Mouse (Mus musculus) embryonic facial prominence, embryonic 12.5 days (tissue): ENCODE results near the gene Fam110c. TPM values are rescaled to one million over a fixed set of nuclear protein-coding genes. Genes with fewer than 3 reads are reported as not detected.

ENCODE experiments used
- ATAC-seq: fragments of 200-750 bp; cut with Nextera tagmentation; 2 replicates; pipeline ENCODE4 v1.8.0; 2017; ENCODE audit not compliant: insufficient number of reproducible peaks, insufficient read depth, low FRiP score, low TSS enrichment
- H3K27ac ChIP-seq: fragments of 300-500 bp; sonication (generic); 2 replicates; pipeline ENCODE4 v1.5.1; 2016; ENCODE audit warnings: mild to moderate bottlenecking
- H3K27me3 ChIP-seq: fragments of 300-500 bp; sonication (generic); 2 replicates; pipeline ENCODE4 v1.6.1; 2016; ENCODE audit warnings: mild to moderate bottlenecking, moderate library complexity
- H3K36me3 ChIP-seq: fragments of 300-500 bp; sonication (generic); 2 replicates; pipeline ENCODE4 v1.6.1; 2016; ENCODE audit warnings: mild to moderate bottlenecking
- H3K4me1 ChIP-seq: fragments of 300-500 bp; sonication (generic); 2 replicates; pipeline ENCODE4 v1.6.1; 2016
- H3K4me2 ChIP-seq: fragments of 300-500 bp; sonication (generic); replicated peaks from 2 replicates; pipeline ENCODE4 v1.6.1; 2016; ENCODE audit warnings: mild to moderate bottlenecking, moderate library complexity
- H3K4me3 ChIP-seq: fragments of 300-500 bp; sonication (generic); 2 replicates; pipeline ENCODE4 v1.5.1; 2016; ENCODE audit warnings: mild to moderate bottlenecking
- H3K9ac ChIP-seq: fragments of 300-500 bp; sonication (generic); 2 replicates; pipeline ENCODE4 v1.6.1; 2016; ENCODE audit warnings: mild to moderate bottlenecking, moderate library complexity
- H3K9me3 ChIP-seq: fragments of 300-500 bp; sonication (generic); 2 replicates; pipeline ENCODE4 v1.6.1; 2016; ENCODE audit warnings: mild to moderate bottlenecking, moderate library complexity
- WGBS: fragments of 180-500 bp; shearing (Covaris S2); methylation state at CpG from one replicate; pipeline ENCODE4 v1.1.7; 2016; 5-methylcytosine and 5-hydroxymethylcytosine counted together
- polyA plus RNA-seq: library from polyadenylated mRNA; unstranded; fragments of >200 nt; fragmentation: Nextera tagmentation; extraction: Ambion mirVana; gene quantifications from 2 replicates; pipeline ENCODE4 v1.2.1, GENCODE M21; 2016

Gene Fam110c
- polyA plus RNA-seq, 1 experiment from 2014 or later: 0.24 TPM

DNA sequence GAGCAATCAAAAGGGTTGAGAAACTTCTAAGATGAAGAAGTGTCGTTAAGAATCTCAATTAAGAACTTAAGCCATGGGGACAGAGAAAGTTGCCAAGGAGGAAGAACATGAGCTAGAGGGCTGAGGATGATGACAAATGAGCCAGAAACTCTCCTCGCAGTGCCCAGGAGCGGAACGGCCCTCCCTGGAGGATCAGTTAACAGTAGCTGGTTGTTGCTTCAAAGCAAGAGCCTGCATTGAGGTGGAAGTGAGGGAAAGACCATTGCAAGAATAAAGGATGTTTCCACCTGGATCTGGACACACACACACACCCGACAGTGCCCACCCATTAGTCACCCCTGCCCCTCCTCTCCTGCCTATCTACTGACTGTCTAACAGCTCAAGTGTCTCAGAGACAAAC lies 46.9 kb downstream of the Fam110c start:
- Histone ChIP-seq H3K9me3 (no peaks in the 10 kb centered on the region), H3K4me1 (no peaks in the 10 kb centered on the region), H3K36me3 (no peaks in the 10 kb centered on the region), H3K27me3 (no peaks in the 10 kb centered on the region), H3K4me2 (no peak overlapping the region), H3K4me3 (no peak overlapping the region), H3K27ac (no peak overlapping the region), H3K9ac (no peak overlapping the region)
- ATAC-seq: no peak
- 73% methylated on average over 5 of the region's 5 CpGs for WGBS

DNA sequence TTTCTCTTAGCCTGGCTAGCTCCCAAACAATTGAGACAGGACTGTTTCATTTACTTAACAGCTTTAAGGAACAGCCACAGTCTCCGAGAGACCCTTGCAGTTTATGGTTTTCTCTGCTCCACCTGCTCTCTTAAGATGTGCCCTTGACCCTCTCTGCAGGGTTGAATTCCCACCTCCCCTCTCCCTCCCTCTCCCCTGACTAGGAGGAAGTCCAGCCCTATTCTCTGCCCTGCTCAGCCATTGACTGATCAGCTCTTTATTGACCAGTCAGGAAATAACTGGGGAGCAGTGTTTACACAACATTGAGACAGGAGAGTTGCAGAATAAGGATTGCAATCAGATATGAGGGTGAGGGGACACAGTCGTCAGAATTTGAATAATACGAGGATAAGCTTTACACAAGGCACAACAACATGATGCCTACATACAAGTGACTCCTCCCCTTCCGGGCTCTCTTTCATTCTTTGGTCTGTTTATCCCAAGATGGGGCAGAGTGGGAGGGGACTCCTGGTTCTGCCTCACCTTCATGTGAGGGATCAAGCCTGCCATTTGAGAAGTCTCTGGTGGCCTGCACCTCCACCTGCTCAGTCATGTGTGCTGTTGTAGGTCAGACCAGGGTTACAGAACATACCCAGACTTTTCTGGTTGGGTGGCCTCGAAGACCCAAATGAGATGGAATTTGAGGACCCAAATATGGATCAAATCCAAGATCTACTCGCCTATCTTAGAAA lies 49.4 kb downstream of the Fam110c start:
- ATAC-seq: no peak
- Histone ChIP-seq H3K4me3 (no peak overlapping the region), H3K4me1 (no peaks in the 10 kb centered on the region), H3K27ac (no peak overlapping the region), H3K36me3 (no peaks in the 10 kb centered on the region), H3K9ac (no peak overlapping the region), H3K9me3 (no peaks in the 10 kb centered on the region), H3K27me3 (no peaks in the 10 kb centered on the region; the same call in 1 of the 2 replicates), H3K4me2 (no peak overlapping the region)
- 65% methylated on average over 6 of the region's 6 CpGs for WGBS

DNA sequence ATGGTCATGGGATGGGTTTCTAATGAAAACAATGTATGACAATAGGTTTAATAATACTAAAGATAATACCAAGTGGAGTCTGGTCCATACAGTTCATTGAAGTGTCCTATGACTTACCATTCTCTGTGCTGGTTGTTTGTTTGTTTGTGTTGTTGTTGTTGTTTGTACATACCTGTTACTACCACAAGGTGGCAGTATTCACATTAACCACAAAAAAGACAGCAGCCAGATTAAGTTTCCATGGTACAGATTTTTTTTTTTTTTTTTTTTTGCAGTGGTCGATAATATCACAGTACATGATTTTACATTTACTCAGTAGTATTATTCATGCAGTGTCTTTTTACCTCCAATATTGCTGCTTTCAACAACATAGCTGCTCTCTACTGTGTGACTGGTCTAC lies 52.4 kb downstream of the Fam110c start:
- H3K36me3 ChIP-seq: no peaks in the 10 kb centered on the region
- 21% methylated on average over 1 of the region's 1 CpGs for WGBS
- no peaks in the 10 kb centered on the region; the same call in 1 of the 2 replicates for H3K27me3 ChIP-seq
- H3K27ac ChIP-seq: no peak overlapping the region
- no peak overlapping the region for H3K4me3 ChIP-seq
- no peaks in the 10 kb centered on the region for H3K4me1 ChIP-seq
- no peak overlapping the region for H3K4me2 ChIP-seq
- ATAC-seq: no peak
- no peaks in the 10 kb centered on the region for H3K9me3 ChIP-seq
- no peak overlapping the region for H3K9ac ChIP-seq

DNA sequence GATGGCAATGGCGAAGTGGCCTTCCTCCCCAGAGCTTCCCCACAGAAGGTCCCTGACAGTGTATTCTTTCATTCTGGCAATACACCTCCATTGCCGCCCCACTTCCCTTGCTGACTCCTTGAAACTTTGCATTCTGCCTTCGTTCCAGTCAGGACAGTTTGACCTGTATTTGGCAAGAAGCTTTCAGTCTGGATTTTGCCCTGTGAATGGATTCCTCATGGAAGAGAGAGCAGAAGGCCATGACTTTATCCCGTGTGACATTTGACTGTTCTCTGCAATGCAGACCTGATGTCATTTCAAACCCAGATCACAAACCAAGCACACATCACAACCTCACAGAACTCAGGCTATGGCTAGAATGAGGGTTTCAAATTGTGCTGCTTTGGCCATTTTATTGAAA lies 55.9 kb downstream of the Fam110c start:
- WGBS: 83% methylated on average over 4 of the region's 4 CpGs

More for the DNA sequence above, 55.9 kb downstream of the Fam110c start:
- Histone ChIP-seq H3K4me3 (no peak overlapping the region), H3K36me3 (no peaks in the 10 kb centered on the region), H3K9me3 (no peaks in the 10 kb centered on the region), H3K27me3 (no peaks in the 10 kb centered on the region; the same call in 1 of the 2 replicates), H3K9ac (no peak overlapping the region), H3K27ac (no peak overlapping the region), H3K4me1 (0 out of 2 replicates have a peak, but pooled peaks cover 2% of the 10 kb centered on the region), H3K4me2 (no peak overlapping the region)
- ATAC-seq: no peak

Other genes with a start within 250 kb of the Fam110c start
- gene Alkal2, start 189.5 kb upstream of the Fam110c start, polyA plus RNA-seq: 9.1 and 15.0 TPM in 2 replicates
- 153 and 170 TPM in 2 replicates for gene Acp1, start 162.3 kb upstream of the Fam110c start, polyA plus RNA-seq
- 21.8 and 22.7 TPM in 2 replicates for gene Sh3yl1, start 162.2 kb upstream of the Fam110c start, polyA plus RNA-seq
- not detected in 2 replicates for gene Gm6993, start 166.9 kb downstream of the Fam110c start, polyA plus RNA-seq
- 80.8 and 82.3 TPM in 2 replicates for gene Lamb1, start 191.4 kb downstream of the Fam110c start, polyA plus RNA-seq